Mouse (Mus musculus) B cell, adult 2 months (primary cell): ENCODE data around the gene Cmip.
A peak's percentile ranks its signal among the peaks of the same experiment; 100 is the strongest.

ENCODE experiments used
- DNase-seq, 2 experiments: peaks; one replicate each; pipeline ENCODE4 v3.0.0; 2022

Gene Cmip

DNA sequence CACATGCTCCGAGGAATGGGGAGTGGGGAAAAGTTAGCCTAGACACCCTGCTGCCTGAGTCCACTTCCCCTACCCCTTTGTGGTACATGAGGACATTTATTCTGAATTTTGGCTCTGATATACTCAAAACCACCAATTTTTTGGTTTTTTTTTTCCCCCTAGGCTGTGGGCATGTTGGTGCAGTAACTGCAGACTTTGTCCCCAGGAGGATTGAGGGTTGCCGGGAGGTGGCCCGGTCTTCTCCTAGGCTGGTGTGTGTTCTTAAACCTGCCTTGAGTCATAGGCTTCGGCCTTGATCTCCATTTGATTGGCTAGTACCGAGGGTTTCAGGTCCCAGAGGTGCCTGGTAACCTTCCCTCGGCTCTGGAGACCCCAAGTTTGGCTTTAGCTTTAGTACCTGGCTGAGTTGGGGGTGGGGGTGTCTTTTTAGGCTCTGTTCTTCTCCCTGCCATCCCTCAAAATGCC is 1.7 kb downstream of the Cmip start:
- DNase-seq = peak in 1 of 2 experiments; percentile 27

DNA sequence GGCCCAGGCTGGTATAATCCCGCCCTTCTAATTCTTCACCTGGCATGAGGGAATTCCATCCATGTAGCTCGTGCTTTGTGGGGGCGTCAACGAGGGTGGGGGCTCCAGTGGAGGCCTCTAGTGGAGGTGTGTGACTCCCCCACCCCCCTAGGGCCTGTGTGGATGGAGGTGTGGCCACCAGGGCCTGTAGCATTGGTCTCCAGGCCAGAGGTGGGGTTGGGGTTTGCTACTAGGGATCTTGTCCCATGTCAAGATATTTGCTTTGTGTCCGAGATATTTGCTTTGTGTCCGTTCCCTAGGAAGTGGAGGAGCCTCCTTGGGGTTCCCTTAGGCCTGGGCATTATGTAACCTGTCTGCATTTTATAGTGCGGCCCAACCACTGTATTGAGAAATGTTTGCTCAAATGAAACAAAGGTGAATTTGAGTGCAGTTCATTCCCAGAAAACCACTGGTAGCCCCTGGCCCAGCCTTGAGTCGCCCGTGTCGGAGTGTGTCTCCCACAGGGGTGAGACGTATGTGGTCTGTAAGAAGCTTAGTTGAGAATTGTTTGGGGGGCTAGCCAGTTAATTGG is 2.7 kb downstream of the Cmip start:
- no peak for DNase-seq

DNA sequence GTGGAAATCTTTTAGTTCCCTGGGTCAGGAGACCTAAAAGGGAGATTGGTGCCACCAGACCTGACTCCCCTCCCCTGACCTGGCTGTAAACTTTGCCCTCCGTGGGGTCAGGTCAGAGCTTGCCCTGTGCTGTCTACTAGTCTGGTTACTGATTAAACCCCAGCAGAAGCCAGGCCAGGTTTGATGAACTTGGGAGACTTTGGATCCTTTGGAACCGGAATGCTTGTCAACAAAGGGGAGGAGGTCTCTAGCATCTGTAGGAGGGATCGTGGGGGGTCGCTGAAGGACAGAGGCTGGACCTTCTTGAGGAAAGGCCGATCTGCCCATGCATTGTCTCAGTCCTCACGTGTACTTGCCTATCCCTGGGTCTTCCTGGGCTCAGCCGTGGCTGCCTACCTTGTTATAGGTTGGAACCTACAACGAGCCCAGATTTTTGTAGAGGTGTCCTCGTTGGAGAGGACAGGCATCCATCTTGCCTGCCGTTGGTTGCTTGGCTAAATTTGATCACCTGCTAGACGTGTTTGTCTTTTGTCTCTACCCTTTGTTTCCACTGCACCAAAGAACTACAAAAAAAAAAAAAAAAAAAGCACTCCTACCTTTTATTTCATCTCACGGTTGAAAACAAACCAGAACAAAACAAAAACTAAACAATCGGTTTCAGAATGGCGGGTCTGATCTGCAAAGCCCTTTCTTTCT is 3.5 kb downstream of the Cmip start:
- no peak for DNase-seq

DNA sequence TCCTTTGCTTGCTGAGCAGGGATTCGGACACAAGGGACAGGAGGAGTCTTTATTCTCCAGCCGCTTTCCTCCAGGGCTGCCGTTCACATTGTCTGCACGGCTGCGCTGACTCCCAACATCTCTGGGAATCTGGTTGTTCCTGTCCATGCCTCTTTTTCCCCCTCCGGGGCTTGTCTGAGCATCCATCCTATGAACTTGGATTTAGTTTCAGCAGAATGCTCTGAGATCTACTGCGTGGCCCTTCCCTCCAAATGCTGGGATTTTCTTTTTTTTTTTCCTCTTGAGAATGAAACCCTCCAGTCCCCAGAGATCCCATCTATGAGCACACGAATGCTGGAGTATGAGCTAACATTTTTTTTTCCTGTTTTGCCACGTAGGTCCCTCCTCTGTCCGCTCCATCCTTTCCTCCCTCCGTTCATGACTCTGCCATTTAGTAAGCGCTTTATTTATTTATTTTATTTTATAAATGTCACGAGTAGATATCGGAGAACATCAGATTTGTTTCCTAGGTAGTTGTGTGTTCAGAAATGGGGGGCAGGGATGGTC is 4.1 kb downstream of the Cmip start:
- no peak for DNase-seq

GRCm38 (mm10) chr8:117261702-117262101 is 4.8 kb downstream of the Cmip start:
- no peak for DNase-seq

DNA sequence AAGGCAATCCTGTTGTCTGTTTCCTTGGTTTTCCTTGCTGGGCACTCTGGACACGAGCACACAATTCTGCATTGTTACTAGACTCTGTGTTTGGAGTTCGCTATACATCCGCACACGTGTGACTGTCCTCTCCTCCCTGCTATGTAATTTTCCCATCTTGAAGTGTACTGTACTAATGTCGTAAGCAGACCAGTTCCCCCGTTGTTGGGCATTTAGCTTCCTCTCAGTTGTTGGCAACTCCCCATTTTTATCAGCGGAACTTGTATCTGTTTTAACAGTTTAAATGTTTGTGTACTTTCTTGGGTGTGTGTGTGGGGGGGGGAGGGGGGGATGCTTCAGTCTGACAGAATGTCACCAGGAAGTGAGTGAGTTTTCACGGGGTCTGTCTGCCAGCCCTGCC is 5.8 kb downstream of the Cmip start:
- DNase-seq = no peak

- no peak for DNase-seq
Measured at GRCm38 (mm10) chr8:117263442-117263841, 6.6 kb downstream of the Cmip start.

DNA sequence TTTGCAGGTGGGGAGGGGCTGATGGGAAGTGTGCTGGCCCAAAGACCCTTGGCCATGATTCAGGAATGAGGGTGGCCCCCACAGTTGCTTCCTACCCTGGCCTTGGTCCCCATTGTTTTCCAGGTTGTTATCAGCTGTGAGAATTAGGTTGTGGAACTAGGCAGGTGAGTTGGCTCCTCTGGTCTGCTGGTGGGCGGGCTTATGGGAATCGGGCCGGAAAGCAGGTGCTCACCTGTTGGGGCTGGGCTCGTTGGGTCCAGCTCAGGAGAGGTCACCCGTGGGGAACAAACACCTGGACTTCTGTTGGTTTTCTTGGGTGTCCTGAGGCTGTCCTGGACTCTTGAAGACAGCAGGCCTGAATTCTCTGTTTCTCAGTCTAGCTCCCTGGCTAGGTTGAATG is 8.2 kb downstream of the Cmip start:
- no peak for DNase-seq

- DNase-seq = no peak
Measured at GRCm38 (mm10) chr8:117267403-117268129, 10.7 kb downstream of the Cmip start.

- DNase-seq = no peak
Measured at GRCm38 (mm10) chr8:117278234-117278633, 21.4 kb downstream of the Cmip start.

- DNase-seq = no peak
Measured at GRCm38 (mm10) chr8:117278668-117279132, 21.8 kb downstream of the Cmip start.

DNA sequence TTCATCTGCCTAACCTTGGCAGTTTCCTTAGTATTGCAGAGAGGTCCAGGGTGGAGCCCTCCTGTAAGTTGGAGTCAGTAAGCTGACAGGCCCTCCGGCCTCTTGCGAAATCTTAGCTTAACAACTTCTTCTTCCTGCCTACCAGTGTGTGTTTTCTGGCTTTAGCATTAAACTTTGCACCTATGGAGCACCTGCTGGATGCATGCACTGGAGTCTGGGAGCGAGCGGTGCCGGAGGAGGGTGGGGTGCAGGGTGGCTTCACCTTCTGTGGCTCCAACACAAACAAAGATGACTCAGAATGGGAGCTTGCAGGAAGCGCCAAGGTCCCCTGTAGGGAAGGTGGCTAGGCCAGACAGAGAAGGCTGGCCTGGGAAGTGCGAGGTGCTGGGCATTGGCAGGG is 23.6 kb downstream of the Cmip start:
- no peak for DNase-seq

GRCm38 (mm10) chr8:117281676-117282075 is 24.8 kb downstream of the Cmip start:
- no peak for DNase-seq

DNA sequence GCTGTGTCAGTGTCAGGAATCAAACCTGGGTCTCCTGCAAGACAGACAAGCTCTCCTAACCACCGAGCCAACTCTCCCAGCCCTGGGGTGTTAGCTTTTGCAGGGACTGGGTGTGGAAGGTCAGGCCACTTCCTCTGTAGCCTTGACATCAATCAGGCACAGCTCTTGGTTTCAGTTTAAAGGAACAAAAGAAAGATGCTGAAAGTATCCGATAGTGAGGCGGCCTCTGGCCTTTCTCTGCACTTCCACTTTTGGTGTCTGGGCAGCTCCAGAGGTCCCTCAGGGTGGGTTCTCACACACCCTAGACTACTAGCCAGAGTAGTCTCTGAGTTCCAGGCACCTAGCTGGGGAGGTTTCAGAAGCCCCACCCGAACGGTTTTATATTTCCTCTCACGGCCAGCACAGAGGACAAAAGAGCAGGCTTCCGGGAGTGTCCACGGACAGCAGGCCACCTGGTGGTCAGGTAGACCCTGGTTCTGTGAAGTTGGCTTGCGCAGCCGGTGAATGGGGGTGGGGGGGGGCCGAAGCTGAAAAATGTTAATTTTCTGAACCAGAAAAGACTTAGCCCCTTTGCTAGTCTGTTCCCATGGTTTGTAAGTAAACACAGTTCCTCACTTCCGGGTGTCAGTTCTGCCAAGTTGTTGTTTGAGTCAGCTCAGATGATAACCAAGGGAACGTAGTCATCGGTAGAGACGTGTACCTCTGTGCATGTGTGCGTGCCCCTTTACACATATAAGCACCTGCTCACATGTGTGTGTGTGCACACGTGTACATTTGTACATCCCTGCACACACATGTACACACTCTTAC is 25.5 kb downstream of the Cmip start:
- peak; percentile 45 to 46 for DNase-seq

DNA sequence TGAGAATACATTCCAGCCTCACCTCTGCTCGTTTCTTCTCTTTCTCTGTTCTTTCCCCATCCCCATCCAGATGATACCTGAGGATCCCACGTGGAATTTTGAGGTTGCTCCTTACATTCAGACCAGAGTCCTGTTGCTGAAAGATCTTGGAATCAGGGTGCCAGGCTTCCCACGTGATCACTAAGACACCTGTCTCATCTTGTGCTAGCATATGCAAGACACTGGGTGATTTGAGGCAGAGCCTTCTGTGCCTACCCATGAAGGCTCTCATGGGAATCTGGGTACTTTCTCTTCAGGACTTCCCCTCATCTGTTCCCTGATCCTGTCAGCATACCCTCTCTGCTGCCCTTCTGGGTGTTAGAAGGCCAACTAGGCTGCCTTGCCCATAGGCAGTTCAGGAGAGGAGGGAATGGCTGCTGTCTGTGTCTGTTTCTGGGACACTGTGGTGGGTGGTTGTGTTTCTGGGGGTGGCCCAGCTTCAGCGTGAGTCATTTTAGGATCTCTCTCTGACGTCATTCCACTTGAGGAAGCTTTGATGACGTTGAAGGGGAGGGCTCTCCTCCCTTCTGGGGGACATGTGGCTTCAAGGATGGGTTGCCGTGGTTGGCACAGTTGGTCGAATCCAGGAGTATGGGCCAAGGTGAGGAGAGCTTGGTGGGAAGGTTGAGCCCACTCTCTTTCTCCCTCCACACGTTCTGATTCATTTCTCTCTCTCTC is 28.1 kb downstream of the Cmip start:
- DNase-seq = peak; percentile 65 to 71

DNA sequence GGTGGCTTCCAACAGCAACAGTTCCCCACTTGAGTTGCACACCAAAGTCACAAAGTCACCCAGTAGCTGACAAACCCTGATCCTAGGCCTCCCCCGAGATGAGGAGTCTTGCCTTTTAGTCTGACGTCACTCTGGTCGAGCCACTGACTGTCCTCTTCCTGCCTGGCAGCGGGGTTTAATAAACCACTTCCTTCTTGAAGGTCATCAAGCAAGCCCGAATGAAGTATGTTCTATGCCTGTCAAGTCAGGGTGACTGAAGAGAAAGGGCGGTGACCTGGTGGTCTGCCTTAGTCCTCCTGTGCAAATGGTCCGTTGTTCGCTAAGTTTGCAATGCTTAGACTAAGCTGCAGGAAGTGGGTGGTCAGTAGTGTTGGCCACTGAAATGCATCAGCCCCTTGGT is 31.1 kb downstream of the Cmip start:
- DNase-seq = peak; percentile 54 to 67

- no peak for DNase-seq
Measured at GRCm38 (mm10) chr8:117289016-117289415, 32.2 kb downstream of the Cmip start.

DNA sequence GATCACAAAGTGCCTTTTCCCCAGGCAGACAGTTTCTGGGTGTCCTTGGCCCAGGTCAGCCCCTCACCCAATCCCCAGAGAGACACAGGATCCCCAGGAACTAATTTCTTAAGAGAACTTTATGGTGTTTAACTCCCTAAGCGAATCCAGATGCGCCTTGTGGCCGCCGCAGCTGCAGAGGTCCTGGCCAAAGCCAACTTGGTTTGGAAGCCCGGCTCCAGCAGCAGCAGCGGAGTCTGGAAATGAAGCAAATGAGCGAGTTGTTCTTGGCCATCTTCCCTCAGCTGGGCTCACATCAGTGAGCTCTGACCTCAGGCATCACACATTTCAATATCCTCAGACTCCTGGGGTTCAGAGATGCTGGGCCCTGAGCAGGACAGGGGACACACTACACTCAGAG is 33.6 kb downstream of the Cmip start:
- no peak for DNase-seq

DNA sequence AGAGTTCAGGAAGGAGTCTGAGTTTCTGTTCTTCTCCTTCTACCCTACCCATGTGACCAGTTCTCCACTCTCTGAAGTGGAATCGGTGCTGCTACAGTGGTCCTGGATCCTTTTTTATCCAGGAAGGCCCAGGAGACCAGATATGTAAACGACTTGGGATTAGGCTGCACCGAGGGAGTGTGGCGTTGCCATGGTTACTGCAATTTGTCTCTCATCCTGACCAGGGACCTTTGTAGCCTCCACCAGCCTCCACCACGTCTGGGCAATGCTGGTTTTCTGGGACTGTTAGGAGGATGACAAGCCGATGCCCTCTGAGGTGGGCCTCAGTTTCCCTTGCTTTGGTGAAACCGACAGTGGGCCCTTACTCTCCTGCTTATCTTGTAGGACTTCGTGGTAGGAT is 35.4 kb downstream of the Cmip start:
- no peak for DNase-seq

- no peak for DNase-seq
Measured at GRCm38 (mm10) chr8:117294812-117295211, 37.9 kb downstream of the Cmip start.

DNA sequence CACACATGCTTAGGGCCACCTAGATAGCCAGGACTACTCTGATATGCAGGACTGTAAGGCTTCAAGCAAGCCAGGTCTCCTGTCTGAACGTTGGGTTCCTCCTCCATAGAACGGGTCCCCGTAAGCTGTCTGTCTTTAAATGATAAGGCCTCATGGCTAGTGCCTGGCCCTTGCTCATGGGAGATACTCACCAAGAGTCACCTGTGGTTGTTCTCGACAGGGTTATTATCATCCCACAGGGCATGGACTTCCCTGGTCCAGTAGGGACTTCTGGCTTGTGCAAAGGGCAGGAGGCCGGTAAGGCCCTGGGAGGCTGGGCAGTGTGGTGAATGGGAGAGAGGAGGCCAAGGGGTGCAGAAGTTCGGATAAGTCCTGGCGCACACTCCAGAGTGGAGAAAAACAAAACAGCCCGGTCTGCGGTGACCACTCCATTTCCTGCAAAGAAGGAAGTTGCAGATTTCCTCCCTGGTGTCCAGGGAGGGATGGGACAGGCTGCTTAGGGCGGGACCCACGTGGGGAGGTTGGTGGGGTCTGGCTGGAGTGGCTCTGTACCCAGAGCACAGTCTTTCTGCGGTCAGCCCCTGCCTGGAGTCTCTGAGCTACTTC is 41.2 kb downstream of the Cmip start:
- DNase-seq = no peak

GRCm38 (mm10) chr8:117299204-117299603 is 42.3 kb downstream of the Cmip start:
- no peak for DNase-seq
